8 mouse cellular contexts compared by ENCODE assay signal in genomic region chr16:59471637-59472278, GRCm38 (mm10). TPM values are rescaled to one million over a fixed set of nuclear protein-coding genes. Genes with fewer than 3 reads are reported as not detected.
DNase-seq lines count a peak whose midpoint lies in the region; ATAC-seq lines count a peak whose summit lies in the region.

Gene Riox2 (plus strand): TSS chr16:59471775.

- H3K4me3 ChIP-seq in hindbrain, embryonic 16.5 days (ENCODE audit: low read length) = peak within 1 kb of the TSS; percentile 87

- DNase-seq in WW6 (ENCODE audit: low read depth, low spot score) = peak; percentile 56
- DNase-seq in cerebellum, postnatal 4 days (ENCODE audit: low spot score in 2 of 2) = peak; percentile 42 to 78
- DNase-seq in gastrocnemius, adult 18-20 months (ENCODE audit: low spot score) = peak; percentile 82
- DNase-seq in left cerebral cortex, adult 18-20 months (ENCODE audit: low spot score in 2 of 2) = peak; percentile 54 to 73
- peak; percentile 85 to 88 for DNase-seq in lung, postnatal 4 days
- DNase-seq in retina, postnatal 1 day = peak; percentile 86
- peak; percentile 92 for DNase-seq in thymus, postnatal 4 days

- H3K4me1 ChIP-seq in hindbrain, embryonic 16.5 days (ENCODE audit: control insufficient read depth, insufficient read depth, low read depth, low read length) = no peaks in the 10 kb centered on the region; the same call in 1 of the 2 replicates

- H3K36me3 ChIP-seq in hindbrain, embryonic 16.5 days (ENCODE audit: control insufficient read depth, insufficient read depth, low read length) = no peaks in the 10 kb centered on the region

- peak within 1 kb of the TSS; percentile 80 for H3K4me2 ChIP-seq in hindbrain, embryonic 16.5 days (ENCODE audit: low read length)

- no peaks in the 10 kb centered on the region for H3K9me3 ChIP-seq in hindbrain, embryonic 16.5 days (ENCODE audit: control insufficient read depth, low read length)

- no peaks in the 10 kb centered on the region for H3K27me3 ChIP-seq in hindbrain, embryonic 16.5 days (replicated peaks; ENCODE audit: control insufficient read depth, insufficient read depth, low read length)

- ATAC-seq in hindbrain, embryonic 16.5 days = peak; percentile 97

- H3K27ac ChIP-seq in hindbrain, embryonic 16.5 days (ENCODE audit: low read depth, low read length) = no peak within 1 kb of the TSS; the same call in 1 of the 2 replicates

- WGBS in hindbrain, embryonic 16.5 days = 2% methylated on average over 53 of the region's 56 CpGs

- peak within 1 kb of the TSS; percentile 79 for H3K9ac ChIP-seq in hindbrain, embryonic 16.5 days (ENCODE audit: low read depth, low read length)

RNA-seq across cellular contexts. Expression of gene Riox2, which starts in this region (rescaled TPM):
- total RNA-seq in gastrocnemius, adult 18-20 months (2021) = 10 to 100 TPM; 10.9 to 12.6 TPM
- polyA plus RNA-seq in hindbrain, embryonic 16.5 days (2015; fragmentation: Nextera tagmentation; extraction: Ambion mirVana) = 16.8 and 19.0 TPM in 2 replicates
- 10 to 100 TPM; 11.4 to 12.0 TPM for total RNA-seq in left cerebral cortex, adult 18-20 months (2021)
